Mouse (Mus musculus) limb, embryonic 15.5 days (tissue): ENCODE data around the gene Tmem37. TPM values are rescaled to one million over a fixed set of nuclear protein-coding genes. Genes with fewer than 3 reads are reported as not detected.

ENCODE experiments used
- ATAC-seq: fragments of 200-750 bp; cut with Nextera tagmentation; 2 replicates; pipeline ENCODE4 v1.8.0; 2017; ENCODE audit warnings: low read depth, moderate TSS enrichment; ENCODE audit not compliant: insufficient number of reproducible peaks, low FRiP score, low TSS enrichment
- H3K27ac ChIP-seq: fragments of 300-500 bp; sonication (generic); 2 replicates; pipeline ENCODE4 v1.5.1; 2015; ENCODE audit warnings: moderate library complexity, mild to moderate bottlenecking, inconsistent platforms
- H3K27me3 ChIP-seq: fragments of 300-500 bp; sonication (generic); 2 replicates; pipeline ENCODE4 v1.6.1; 2015; ENCODE audit warnings: inconsistent platforms
- H3K36me3 ChIP-seq: fragments of 300-500 bp; sonication (generic); 2 replicates; pipeline ENCODE4 v1.6.1; 2015; ENCODE audit warnings: inconsistent platforms
- H3K4me1 ChIP-seq: fragments of 300-500 bp; sonication (generic); 2 replicates; pipeline ENCODE4 v1.6.1; 2015; ENCODE audit warnings: inconsistent platforms
- H3K4me2 ChIP-seq: fragments of 300-500 bp; sonication (generic); 2 replicates; pipeline ENCODE4 v1.6.1; 2015; ENCODE audit warnings: mild to moderate bottlenecking, inconsistent platforms
- H3K4me3 ChIP-seq: fragments of 300-500 bp; sonication (generic); 2 replicates; pipeline ENCODE4 v1.5.1; 2015; ENCODE audit warnings: mild to moderate bottlenecking, inconsistent platforms
- H3K9ac ChIP-seq: fragments of 300-500 bp; sonication (generic); 2 replicates; pipeline ENCODE4 v1.6.1; 2015; ENCODE audit warnings: inconsistent platforms
- H3K9me3 ChIP-seq: fragments of 300-500 bp; sonication (generic); 2 replicates; pipeline ENCODE4 v1.6.1; 2016; ENCODE audit warnings: inconsistent platforms
- whole genome bisulfite sequencing: fragments of 180-500 bp; shearing (Covaris S2); methylation state at CpG from one replicate; pipeline ENCODE4 v1.1.7; 2015; 5-methylcytosine and 5-hydroxymethylcytosine counted together
- polyA plus RNA-seq: library from polyadenylated mRNA; unstranded; fragments of >200 nt; fragmentation: Nextera tagmentation; extraction: Ambion mirVana; gene quantifications from 2 replicates; pipeline ENCODE4 v1.2.1, GENCODE M21; 2015

The Tmem37 gene
- polyA plus RNA-seq, 1 experiment from 2014 or later: 7.6 TPM

DNA sequence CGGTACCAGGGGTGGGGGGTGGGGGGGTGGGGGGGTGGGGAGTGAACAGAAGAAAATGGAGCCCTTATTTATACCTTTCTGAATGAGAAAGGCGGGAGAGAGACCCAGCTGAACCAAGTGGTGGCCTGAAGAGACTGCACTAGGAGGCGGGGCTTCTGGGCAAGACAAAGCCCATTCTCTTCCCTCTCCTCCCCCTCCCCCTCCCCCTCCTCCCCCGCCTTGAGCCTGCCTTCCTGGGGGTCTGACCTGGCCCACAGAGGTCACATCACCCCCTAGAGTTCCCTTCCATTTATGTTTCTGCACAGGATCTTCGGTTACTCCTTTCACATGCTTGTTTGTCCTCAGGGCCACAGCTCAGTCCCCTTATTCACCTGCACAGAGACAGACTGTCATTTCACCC lies 15.3 kb upstream of the Tmem37 start:
- Histone ChIP-seq H3K9ac (no peak overlapping the region), H3K36me3 (no peaks in the 10 kb centered on the region), H3K9me3 (peaks cover 3% of the 10 kb centered on the region; the same call in 1 of the 2 replicates), H3K4me3 (no peak overlapping the region), H3K27me3 (no peaks in the 10 kb centered on the region), H3K4me2 (no peak overlapping the region), H3K4me1 (0 out of 2 replicates have a peak, but pooled peaks cover under 1% of the 10 kb centered on the region), H3K27ac (no peak overlapping the region)
- ATAC-seq: no peak
- 27% methylated on average over 4 of the region's 5 CpGs for WGBS

DNA sequence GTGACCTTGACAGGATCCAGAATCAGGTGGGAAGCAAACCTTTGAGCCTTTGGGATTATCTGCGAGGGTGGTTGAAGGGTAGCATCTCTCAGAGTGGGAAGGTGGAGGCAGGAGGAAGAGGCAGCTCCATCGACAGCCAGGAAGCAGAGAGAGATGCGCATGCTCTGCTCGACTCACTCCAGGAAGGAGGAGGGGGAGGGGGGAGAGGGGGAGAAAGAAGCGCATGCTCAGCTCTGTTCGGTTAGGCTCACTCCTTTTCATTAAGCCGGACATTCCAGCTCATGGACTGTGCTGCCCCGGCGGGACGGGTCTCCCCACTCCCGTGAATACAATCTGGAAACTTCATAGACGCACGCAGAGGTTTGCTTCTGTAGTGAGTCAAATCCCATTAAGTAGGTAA lies 12.8 kb upstream of the Tmem37 start:
- Histone ChIP-seq H3K9me3 (no peaks in the 10 kb centered on the region), H3K36me3 (no peaks in the 10 kb centered on the region), H3K4me3 (no peak overlapping the region), H3K4me1 (peaks cover 18% of the 10 kb centered on the region), H3K27ac (no peak overlapping the region), H3K27me3 (no peaks in the 10 kb centered on the region), H3K4me2 (no peak overlapping the region), H3K9ac (no peak overlapping the region)
- WGBS: 71% methylated on average over 13 of the region's 13 CpGs
- no peak for ATAC-seq

DNA sequence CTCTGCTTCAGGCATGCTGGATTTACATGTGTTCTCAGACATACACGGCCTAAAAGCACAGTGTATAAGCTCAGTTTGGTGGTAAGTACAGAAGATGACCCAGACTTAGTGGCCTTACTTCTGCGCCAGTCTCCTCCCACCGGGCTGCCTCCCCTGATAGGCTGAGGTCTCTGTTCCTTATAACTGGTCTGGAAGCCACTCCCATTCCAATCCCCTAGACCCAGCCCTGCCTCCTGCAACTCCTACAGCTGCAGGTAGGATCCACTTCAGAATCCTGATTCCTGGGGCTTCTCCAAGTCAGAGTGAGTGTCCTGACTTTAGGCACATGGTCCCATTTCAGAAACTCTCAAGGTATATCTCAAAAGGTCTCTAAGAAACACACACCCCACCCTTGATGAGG lies 11.8 kb upstream of the Tmem37 start:
- ATAC-seq: no peak

DNA sequence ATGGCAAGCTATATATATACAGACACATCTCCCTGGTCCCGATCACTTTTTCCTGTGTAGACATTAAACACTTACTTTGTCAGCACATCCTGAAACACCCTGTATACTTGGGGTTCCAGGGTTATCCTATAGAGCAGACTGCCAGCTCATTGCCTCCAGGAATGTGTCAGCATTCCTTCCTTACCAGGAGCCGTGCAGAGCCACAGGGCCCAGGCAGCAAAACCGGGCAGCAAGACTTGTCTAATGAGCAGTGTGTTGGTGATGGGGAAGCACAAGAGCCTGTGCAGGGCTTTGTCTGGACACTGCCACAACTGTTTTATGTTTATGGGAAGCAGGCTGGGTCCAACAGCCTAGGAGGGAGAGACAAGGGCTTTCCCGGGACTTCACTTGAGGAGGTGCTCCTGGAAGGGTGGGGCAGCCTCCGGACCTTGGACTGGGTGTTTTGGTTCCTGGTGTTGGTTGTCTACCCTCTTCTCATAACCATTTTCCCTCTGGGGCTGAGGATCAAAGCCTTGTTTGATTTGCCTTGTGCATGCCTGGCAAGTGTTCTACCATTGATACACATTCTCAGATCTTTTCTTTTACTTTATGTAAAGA lies 10.1 kb upstream of the Tmem37 start:
- no peak overlapping the region for H3K27ac ChIP-seq
- no peak for ATAC-seq
- WGBS: 33% methylated on average over 5 of the region's 5 CpGs
- H3K4me3 ChIP-seq: no peak overlapping the region
- no peak overlapping the region for H3K4me2 ChIP-seq
- peaks cover 18% of the 10 kb centered on the region for H3K4me1 ChIP-seq
- no peaks in the 10 kb centered on the region for H3K9me3 ChIP-seq
- no peaks in the 10 kb centered on the region for H3K27me3 ChIP-seq
- no peaks in the 10 kb centered on the region for H3K36me3 ChIP-seq
- H3K9ac ChIP-seq: no peak overlapping the region

More for the DNA sequence above, 11.8 kb upstream of the Tmem37 start:
- H3K27ac ChIP-seq: no peak overlapping the region
- H3K4me3 ChIP-seq: no peak overlapping the region
- H3K4me1 ChIP-seq: peaks cover 18% of the 10 kb centered on the region
- no peaks in the 10 kb centered on the region for H3K9me3 ChIP-seq
- no peak overlapping the region for H3K4me2 ChIP-seq
- no peak overlapping the region for H3K9ac ChIP-seq
- no peaks in the 10 kb centered on the region for H3K36me3 ChIP-seq
- WGBS: 72% methylated on average over 3 of the region's 3 CpGs
- no peaks in the 10 kb centered on the region for H3K27me3 ChIP-seq

DNA sequence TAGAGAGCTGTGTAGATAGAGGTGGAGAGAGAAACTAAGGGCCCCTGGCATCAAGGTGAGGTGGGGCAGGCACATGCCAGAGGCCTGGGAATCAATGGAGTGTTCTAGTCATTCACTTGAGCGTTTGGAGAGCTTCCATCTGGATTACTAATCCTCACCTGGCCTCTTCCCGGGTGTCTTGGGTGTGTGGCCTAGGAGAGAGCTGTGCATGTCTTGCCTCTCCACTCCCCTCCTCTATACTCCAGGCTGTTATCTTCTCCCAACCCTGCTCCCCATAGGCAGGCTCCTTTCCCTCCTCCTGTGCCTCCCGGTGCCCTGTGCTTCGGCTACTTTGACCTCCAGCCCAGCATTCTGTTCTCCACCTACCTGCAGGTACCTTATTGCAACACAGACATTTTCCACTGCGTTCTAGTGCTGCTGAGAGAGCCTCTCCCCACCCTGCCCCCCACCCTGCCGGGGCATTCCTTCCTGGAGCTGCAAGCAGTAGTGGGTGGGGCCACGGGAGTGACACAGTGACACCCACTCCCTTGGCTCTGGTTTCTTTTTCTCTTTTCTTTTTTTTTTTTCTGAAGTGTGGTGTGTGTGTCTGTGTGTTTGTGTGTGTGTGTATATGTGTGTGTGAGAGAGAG lies 9.2 kb upstream of the Tmem37 start:
- 25% methylated on average over 7 of the region's 7 CpGs for WGBS
- 0 out of 2 replicates have a peak overlapping the region, but pooled peaks have one; percentile 27 for H3K27ac ChIP-seq
- ATAC-seq: peak; percentile 16; the same call in 1 of the 2 replicates

DNA sequence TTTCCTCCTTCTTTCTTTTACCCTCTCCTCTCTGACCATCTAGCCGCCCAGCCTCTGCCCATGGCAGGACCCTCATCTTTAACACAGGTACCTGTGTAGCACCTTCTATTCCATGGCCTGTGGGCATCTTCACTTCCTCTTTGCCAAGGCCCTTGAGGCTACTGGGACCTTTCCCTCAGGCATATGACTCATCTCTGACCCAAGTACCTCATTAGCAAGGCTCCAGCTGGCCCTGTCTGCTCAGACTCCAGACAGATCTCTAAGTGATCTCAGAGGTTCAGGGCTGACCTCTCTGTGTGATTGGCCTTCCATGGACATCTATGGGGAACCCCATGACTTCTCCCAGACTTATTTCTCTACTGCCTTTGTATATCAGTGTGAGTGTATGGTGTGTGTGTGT lies 6.8 kb upstream of the Tmem37 start:
- Histone ChIP-seq H3K4me3 (no peak overlapping the region), H3K27ac (no peak overlapping the region), H3K9me3 (no peaks in the 10 kb centered on the region), H3K4me2 (no peak overlapping the region), H3K4me1 (peaks cover 18% of the 10 kb centered on the region), H3K36me3 (no peaks in the 10 kb centered on the region), H3K27me3 (no peaks in the 10 kb centered on the region), H3K9ac (no peak overlapping the region)
- WGBS: 100% methylated on average over 1 of the region's 1 CpGs
- ATAC-seq: no peak

More for the DNA sequence above, 9.2 kb upstream of the Tmem37 start:
- peaks cover 18% of the 10 kb centered on the region for H3K4me1 ChIP-seq
- no peaks in the 10 kb centered on the region for H3K36me3 ChIP-seq
- H3K4me3 ChIP-seq: no peak overlapping the region
- no peaks in the 10 kb centered on the region for H3K27me3 ChIP-seq
- H3K9ac ChIP-seq: no peak overlapping the region
- 0 out of 2 replicates have a peak overlapping the region, but pooled peaks have one; percentile 14 for H3K4me2 ChIP-seq
- H3K9me3 ChIP-seq: no peaks in the 10 kb centered on the region

DNA sequence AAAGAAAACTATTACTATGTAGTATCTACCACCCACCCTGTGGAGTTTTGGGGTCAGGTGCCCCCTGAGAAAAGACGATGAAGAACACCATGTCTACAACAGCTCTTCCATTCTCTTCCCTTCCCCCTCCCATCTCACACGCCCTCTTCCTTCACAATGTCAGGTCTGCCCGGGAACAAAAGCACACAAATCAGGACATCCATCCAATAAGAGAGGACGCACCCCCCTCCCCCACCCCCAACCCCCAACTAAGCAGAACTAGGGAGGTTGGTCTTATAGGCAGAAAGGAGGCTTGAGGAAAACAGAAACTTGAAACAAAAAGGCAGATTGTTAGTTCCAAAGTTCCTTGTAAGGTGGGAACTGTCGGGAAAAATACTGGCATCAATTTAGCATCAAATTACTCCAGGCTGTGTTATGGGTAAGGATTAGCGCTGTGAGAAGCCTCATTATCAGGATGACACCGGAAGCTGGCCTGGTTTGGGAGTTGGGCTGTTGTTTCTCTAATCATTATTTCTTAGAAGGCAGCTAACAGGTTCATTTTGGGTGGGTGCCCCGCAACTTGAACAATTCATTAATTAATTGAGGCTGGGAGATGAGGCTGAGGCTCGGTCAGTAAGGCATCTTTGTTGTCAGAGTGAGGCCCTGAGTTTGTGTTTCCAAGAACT lies 4.0 kb upstream of the Tmem37 start:
- H3K4me2 ChIP-seq: no peak overlapping the region
- 28% methylated on average over 9 of the region's 9 CpGs for WGBS
- no peak overlapping the region for H3K27ac ChIP-seq
- no peaks in the 10 kb centered on the region for H3K36me3 ChIP-seq
- peaks cover 20% of the 10 kb centered on the region for H3K4me1 ChIP-seq
- no peak overlapping the region for H3K4me3 ChIP-seq
- peaks cover 7% of the 10 kb centered on the region for H3K27me3 ChIP-seq
- no peaks in the 10 kb centered on the region for H3K9me3 ChIP-seq
- no peak for ATAC-seq
- no peak overlapping the region for H3K9ac ChIP-seq

DNA sequence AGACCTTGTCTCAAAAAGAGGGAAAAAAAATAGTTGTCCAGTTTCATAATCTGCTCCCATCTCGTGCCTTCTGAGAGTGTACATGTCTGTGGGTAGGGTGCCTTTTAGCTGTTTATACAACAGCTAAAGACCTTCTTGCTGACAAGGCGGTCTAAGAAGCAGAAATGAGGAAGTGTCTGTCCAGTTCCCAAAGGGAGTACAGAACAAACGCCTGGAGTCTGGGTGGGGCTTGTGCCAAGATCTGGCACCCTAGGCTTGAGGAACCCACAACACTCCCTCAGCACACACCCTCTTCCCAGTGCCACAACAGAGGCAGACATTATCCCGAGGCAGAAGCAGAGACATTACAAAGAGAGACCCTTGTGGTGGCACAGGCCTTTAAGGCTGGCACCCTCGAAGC lies 1.6 kb upstream of the Tmem37 start:
- H3K36me3 ChIP-seq: no peaks in the 10 kb centered on the region
- H3K4me1 ChIP-seq: peaks cover 17% of the 10 kb centered on the region
- H3K4me3 ChIP-seq: no peak overlapping the region
- ATAC-seq: no peak
- H3K4me2 ChIP-seq: no peak overlapping the region
- no peaks in the 10 kb centered on the region for H3K9me3 ChIP-seq
- WGBS: 68% methylated on average over 5 of the region's 5 CpGs
- H3K9ac ChIP-seq: no peak overlapping the region
- peaks cover 14% of the 10 kb centered on the region for H3K27me3 ChIP-seq
- H3K27ac ChIP-seq: no peak overlapping the region

DNA sequence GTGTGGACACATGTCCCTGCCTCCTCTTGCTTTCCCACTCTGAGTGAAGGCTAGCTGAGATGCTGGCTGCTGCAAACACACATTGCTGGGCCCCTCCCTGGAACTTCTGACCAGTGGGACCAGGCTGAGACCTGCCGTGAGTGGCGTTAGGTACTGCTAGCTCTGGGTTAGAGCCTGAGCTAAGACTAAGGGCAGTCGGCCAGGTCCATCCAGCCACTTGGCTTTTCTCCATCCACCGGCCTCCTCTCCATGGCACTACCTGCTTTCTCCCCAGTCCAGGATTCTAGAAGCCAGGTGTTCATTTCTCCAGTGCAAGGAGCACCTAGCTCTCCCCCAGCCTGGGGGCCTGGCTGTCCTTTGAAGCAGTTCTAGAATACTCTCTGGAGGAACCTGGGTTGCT lies 1.1 kb upstream of the Tmem37 start:
- Histone ChIP-seq H3K9me3 (no peaks in the 10 kb centered on the region), H3K4me2 (no peak overlapping the region), H3K4me3 (no peak overlapping the region), H3K27ac (no peak overlapping the region), H3K36me3 (no peaks in the 10 kb centered on the region), H3K27me3 (peaks cover 14% of the 10 kb centered on the region), H3K9ac (no peak overlapping the region), H3K4me1 (peaks cover 17% of the 10 kb centered on the region)
- 52% methylated on average over 4 of the region's 4 CpGs for WGBS
- no peak for ATAC-seq

DNA sequence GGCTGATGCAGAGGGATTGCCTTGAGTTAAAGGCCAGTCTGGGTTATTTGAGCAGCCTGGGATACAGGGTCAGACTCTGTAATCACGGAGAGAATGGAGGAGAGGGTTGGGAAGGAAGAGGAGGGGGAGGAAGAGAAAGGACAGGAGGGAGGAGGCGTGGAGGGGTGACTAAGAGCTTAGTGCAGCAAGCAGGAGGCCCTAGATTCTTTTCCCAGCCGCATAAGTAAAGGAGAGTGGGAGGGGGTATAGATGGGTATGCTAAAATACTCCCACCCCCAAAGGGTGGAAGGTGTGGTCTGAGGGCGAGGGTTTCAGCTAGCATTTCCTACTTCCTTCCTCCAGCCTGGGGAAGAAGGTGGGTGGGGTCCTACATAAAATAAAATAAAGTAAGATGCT lies 431 bp upstream of the Tmem37 start:
- Histone ChIP-seq H3K4me3 (0 out of 2 replicates have a peak overlapping the region, but pooled peaks have one; percentile 39), H3K4me2 (0 out of 2 replicates have a peak overlapping the region, but pooled peaks have one; percentile 87), H3K27me3 (peaks cover 14% of the 10 kb centered on the region), H3K4me1 (peaks cover 19% of the 10 kb centered on the region), H3K27ac (no peak overlapping the region), H3K9ac (no peak overlapping the region), H3K36me3 (no peaks in the 10 kb centered on the region), H3K9me3 (no peaks in the 10 kb centered on the region)
- ATAC-seq: no peak
- 34% methylated on average over 4 of the region's 4 CpGs for WGBS

DNA sequence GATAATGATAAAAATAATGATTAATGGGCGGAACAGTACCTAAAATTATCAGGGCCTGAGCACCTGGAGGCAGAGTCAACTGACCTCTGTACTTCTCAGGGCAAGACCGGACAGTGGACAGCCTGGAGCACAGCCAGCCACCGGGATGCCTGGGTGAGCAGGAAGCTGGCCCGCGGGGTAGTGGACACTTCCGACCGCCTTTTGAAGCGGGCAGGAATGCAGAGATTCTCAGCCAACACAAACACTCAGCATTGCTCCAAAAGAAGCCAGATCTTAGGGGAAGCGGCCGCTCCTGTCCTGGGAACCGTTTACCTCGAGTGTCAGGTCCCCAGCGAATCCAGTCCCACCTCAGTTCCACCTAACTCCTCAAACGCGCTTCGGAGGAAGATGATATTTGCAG lies 974 bp downstream of the Tmem37 start:
- Histone ChIP-seq H3K4me3 (peak overlapping the region; percentile 39), H3K36me3 (no peaks in the 10 kb centered on the region), H3K4me1 (peaks cover 19% of the 10 kb centered on the region), H3K9me3 (no peaks in the 10 kb centered on the region), H3K27ac (no peak overlapping the region), H3K4me2 (peak overlapping the region; percentile 87), H3K9ac (no peak overlapping the region), H3K27me3 (peaks cover 14% of the 10 kb centered on the region)
- WGBS: 12% methylated on average over 16 of the region's 16 CpGs
- ATAC-seq: no peak

DNA sequence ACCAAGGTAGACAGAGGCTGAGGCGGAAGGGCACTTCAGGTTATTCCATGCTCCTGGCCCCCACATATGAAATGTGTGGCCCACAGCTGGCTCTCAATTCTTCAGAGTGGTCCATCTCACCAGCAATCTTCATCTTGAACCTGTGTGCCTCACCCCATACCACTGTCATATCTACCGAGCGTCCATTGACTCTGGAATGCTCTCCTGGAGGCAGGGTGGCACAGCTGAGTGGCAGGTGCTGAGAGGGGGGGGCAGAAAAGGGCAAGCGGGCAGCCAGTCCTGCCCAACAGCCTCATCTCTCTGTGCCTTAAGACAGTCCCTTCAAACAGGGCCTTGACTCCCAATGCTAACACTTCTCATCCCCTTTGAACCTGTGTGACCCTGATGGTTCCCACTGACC lies 2.7 kb downstream of the Tmem37 start:
- no peak overlapping the region for H3K27ac ChIP-seq
- peaks cover 19% of the 10 kb centered on the region for H3K4me1 ChIP-seq
- no peaks in the 10 kb centered on the region for H3K36me3 ChIP-seq
- no peak overlapping the region for H3K4me3 ChIP-seq
- H3K9me3 ChIP-seq: no peaks in the 10 kb centered on the region
- 80% methylated on average over 4 of the region's 4 CpGs for WGBS
- H3K9ac ChIP-seq: no peak overlapping the region
- peaks cover 14% of the 10 kb centered on the region for H3K27me3 ChIP-seq
- ATAC-seq: no peak
- H3K4me2 ChIP-seq: no peak overlapping the region
